Mouse (Mus musculus): ENCODE results near the gene Mark3.

- TF ChIP-seq CTCF (conservative IDR thresholded peaks at IDR 0.05; ENCODE audit: low read length) (no peak), POU5F1 (IDR thresholded peaks at IDR 0.05; ENCODE audit: borderline replicate concordance, low read length) (no peak), NANOG (IDR thresholded peaks at IDR 0.05; ENCODE audit: borderline replicate concordance, low read length) (no peak)
Observed at GRCm38 (mm10) chr12:111666380-111666779, 92.1 kb downstream of the Mark3 start.

All from E14TG2a.4 (cell line).